Mouse (Mus musculus): ENCODE results near the gene Tnn. TPM values are rescaled to one million over a fixed set of nuclear protein-coding genes. Genes with fewer than 3 reads are reported as not detected.

The Tnn gene
- total and polyA plus RNA-seq, 3 experiments = 0.05 TPM; not detected in 2

DNA sequence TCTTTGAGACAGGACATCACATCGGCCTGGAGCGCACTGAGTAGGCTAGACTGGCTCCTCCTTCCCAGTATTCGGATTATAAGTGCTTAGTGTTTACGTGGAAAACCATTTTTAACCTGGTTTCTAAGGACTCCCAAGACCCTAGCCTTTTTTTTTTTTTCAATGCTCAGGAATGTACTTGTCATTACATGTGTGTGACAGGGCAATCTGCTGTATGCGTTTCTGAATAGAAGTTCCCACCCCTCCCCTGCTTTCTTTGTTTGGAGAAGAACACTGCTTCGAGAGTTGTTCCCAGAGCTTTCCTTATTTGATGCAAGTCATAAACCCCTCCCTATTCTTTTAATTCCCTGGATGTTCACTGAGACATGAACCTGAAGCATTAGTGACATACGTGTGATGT, 9.0 kb downstream of the Tnn start:
- no peak for TF ChIP-seq CTCF (IDR thresholded peaks at IDR 0.05; ENCODE audit: low read depth, low read length)
- no peak for TF ChIP-seq POLR2AphosphoS5 (IDR thresholded peaks at IDR 0.05; ENCODE audit: insufficient replicate concordance, low read depth, low read length)
- no peak for TF ChIP-seq TAL1 (conservative IDR thresholded peaks at IDR 0.05; ENCODE audit: low read depth, low read length)
- TF ChIP-seq GATA1 (IDR thresholded peaks at IDR 0.05; ENCODE audit: borderline replicate concordance, low read length) = no peak
- TF ChIP-seq GATA2 (IDR thresholded peaks at IDR 0.05; ENCODE audit: borderline replicate concordance, low read depth, low read length) = no peak
- Histone ChIP-seq H3K9me3 (replicated peaks) (no peaks in the 10 kb centered on the region), H3K36me3 (replicated peaks) (no peaks in the 10 kb centered on the region), H3K27me3 (ENCODE audit: insufficient read depth, low read length) (peaks cover 4% of the 10 kb centered on the region), H3K4me1 (ENCODE audit: insufficient read depth, low read depth, low read length) (peaks cover 2% of the 10 kb centered on the region; the same call in 1 of the 2 replicates), H3K4me3 (ENCODE audit: low read depth, low read length) (no peak overlapping the region)
- ATAC-seq (ENCODE audit: extremely low read depth, insufficient number of reproducible peaks, low FRiP score, poor library complexity, severe bottlenecking) = no peak
- no peak for DNase-seq (ENCODE audit: low spot score)

DNA sequence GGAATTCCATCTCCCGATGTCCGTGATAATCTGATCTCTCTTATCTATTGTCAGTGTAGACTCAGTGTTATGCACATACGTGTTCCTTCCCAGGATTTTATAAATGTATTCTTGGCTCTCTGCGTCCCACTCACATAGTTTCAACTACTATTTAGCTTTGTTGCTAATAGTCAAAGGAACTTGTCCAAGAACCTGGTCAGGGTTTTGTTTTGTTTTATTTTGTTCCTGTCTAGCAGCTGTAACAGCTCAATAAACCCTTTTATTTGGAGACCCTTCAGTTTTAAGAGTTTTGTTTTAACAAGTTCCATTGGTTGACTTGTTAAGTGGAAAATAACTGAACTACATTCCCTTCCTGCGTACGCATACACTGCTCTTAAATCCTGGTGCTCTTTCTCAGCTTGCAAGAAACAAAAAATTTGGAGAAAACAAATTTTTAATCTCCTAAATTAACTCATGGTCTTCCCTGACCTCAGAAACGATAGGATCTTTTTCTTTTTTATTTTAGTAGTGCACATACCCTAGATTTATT, 17.0 kb downstream of the Tnn start:
- DNase-seq (ENCODE audit: low spot score) (no peak), ATAC-seq (ENCODE audit: extremely low read depth, insufficient number of reproducible peaks, low FRiP score, poor library complexity, severe bottlenecking) (no peak)
- H3K27me3 ChIP-seq (ENCODE audit: insufficient read depth, low read length) = peaks cover 6% of the 10 kb centered on the region
- TF ChIP-seq GATA2 (IDR thresholded peaks at IDR 0.05; ENCODE audit: borderline replicate concordance, low read depth, low read length) (no peak), GATA1 (IDR thresholded peaks at IDR 0.05; ENCODE audit: borderline replicate concordance, low read length) (no peak), TAL1 (conservative IDR thresholded peaks at IDR 0.05; ENCODE audit: low read depth, low read length) (no peak)
- no peaks in the 10 kb centered on the region for H3K36me3 ChIP-seq (replicated peaks)
- H3K4me1 ChIP-seq (ENCODE audit: insufficient read depth, low read depth, low read length) = no peaks in the 10 kb centered on the region
- H3K9me3 ChIP-seq (replicated peaks) = no peaks in the 10 kb centered on the region
- H3K4me3 ChIP-seq (ENCODE audit: low read depth, low read length) = no peak overlapping the region

DNA sequence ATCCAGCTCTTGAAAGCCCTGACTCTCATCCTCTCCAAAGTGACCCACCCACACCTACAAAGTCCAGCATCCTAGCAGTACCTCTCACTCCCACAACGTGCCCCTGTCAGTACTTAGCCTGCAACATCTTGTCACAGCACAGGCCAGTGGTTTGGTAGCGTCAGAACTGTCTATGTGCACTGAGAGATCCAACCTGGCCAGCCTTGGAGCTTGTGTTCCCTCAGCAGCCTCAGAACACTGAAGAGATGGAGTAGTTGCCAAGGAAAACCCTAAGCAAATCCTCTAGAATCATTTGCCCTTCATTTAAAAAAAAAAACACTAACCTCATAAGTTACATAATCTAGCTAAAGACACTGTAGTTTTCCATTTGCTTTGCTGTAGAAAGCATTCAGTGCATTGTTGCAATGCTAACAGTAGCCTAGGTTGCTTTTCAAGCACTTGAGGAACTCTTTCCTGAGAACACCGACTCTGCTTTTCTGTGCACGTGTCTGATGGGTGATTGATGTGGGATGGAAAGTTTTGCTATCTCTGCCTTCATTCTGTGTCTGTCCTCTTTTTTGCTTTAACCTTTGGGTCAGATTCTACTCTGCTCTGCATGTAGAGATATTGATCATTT, 19.8 kb downstream of the Tnn start:
- no peaks in the 10 kb centered on the region for H3K4me1 ChIP-seq (ENCODE audit: insufficient read depth, low read depth, low read length)
- H3K36me3 ChIP-seq (replicated peaks) = no peaks in the 10 kb centered on the region
- DNase-seq (ENCODE audit: low spot score) (no peak), ATAC-seq (ENCODE audit: extremely low read depth, insufficient number of reproducible peaks, low FRiP score, poor library complexity, severe bottlenecking) (no peak)
- peaks cover 8% of the 10 kb centered on the region; the same call in 1 of the 2 replicates for H3K27me3 ChIP-seq (ENCODE audit: insufficient read depth, low read length)
- no peak overlapping the region for H3K4me3 ChIP-seq (ENCODE audit: low read depth, low read length)
- no peak for TF ChIP-seq TAL1 (conservative IDR thresholded peaks at IDR 0.05; ENCODE audit: low read depth, low read length)
- TF ChIP-seq CTCF (IDR thresholded peaks at IDR 0.05; ENCODE audit: low read depth, low read length) = no peak
- no peak for TF ChIP-seq POLR2AphosphoS5 (IDR thresholded peaks at IDR 0.05; ENCODE audit: insufficient replicate concordance, low read depth, low read length)
- TF ChIP-seq GATA2 (IDR thresholded peaks at IDR 0.05; ENCODE audit: borderline replicate concordance, low read depth, low read length) = no peak
- no peak for TF ChIP-seq GATA1 (IDR thresholded peaks at IDR 0.05; ENCODE audit: borderline replicate concordance, low read length)
- no peaks in the 10 kb centered on the region for H3K9me3 ChIP-seq (replicated peaks)

GRCm38 (mm10) chr1:160123957-160124356, 29.4 kb downstream of the Tnn start:
- no peaks in the 10 kb centered on the region for H3K4me1 ChIP-seq (ENCODE audit: insufficient read depth, low read depth, low read length)
- TF ChIP-seq POLR2AphosphoS5 (IDR thresholded peaks at IDR 0.05; ENCODE audit: insufficient replicate concordance, low read depth, low read length) (no peak), GATA2 (IDR thresholded peaks at IDR 0.05; ENCODE audit: borderline replicate concordance, low read depth, low read length) (no peak), CTCF (IDR thresholded peaks at IDR 0.05; ENCODE audit: low read depth, low read length) (no peak), GATA1 (IDR thresholded peaks at IDR 0.05; ENCODE audit: borderline replicate concordance, low read length) (no peak), TAL1 (conservative IDR thresholded peaks at IDR 0.05; ENCODE audit: low read depth, low read length) (no peak)
- no peaks in the 10 kb centered on the region for H3K36me3 ChIP-seq (replicated peaks)
- peaks cover 11% of the 10 kb centered on the region for H3K27me3 ChIP-seq (ENCODE audit: insufficient read depth, low read length)
- H3K9me3 ChIP-seq (replicated peaks) = no peaks in the 10 kb centered on the region
- no peak overlapping the region for H3K4me3 ChIP-seq (ENCODE audit: low read depth, low read length)
- ATAC-seq (ENCODE audit: extremely low read depth, insufficient number of reproducible peaks, low FRiP score, poor library complexity, severe bottlenecking) (no peak), DNase-seq (ENCODE audit: low spot score) (no peak)

GRCm38 (mm10) chr1:160108604-160109003, 44.8 kb downstream of the Tnn start:
- DNase-seq (ENCODE audit: low spot score) (no peak), ATAC-seq (ENCODE audit: extremely low read depth, insufficient number of reproducible peaks, low FRiP score, poor library complexity, severe bottlenecking) (no peak)
- H3K9me3 ChIP-seq (replicated peaks) = no peaks in the 10 kb centered on the region
- H3K36me3 ChIP-seq (replicated peaks) = no peaks in the 10 kb centered on the region
- H3K27me3 ChIP-seq (ENCODE audit: insufficient read depth, low read length) = peaks cover 8% of the 10 kb centered on the region; the same call in 1 of the 2 replicates
- H3K4me3 ChIP-seq (ENCODE audit: low read depth, low read length) = no peak overlapping the region
- TF ChIP-seq GATA2 (IDR thresholded peaks at IDR 0.05; ENCODE audit: borderline replicate concordance, low read depth, low read length) (no peak), TAL1 (conservative IDR thresholded peaks at IDR 0.05; ENCODE audit: low read depth, low read length) (no peak), GATA1 (IDR thresholded peaks at IDR 0.05; ENCODE audit: borderline replicate concordance, low read length) (no peak), CTCF (IDR thresholded peaks at IDR 0.05; ENCODE audit: low read depth, low read length) (no peak), POLR2AphosphoS5 (IDR thresholded peaks at IDR 0.05; ENCODE audit: insufficient replicate concordance, low read depth, low read length) (no peak)
- no peaks in the 10 kb centered on the region for H3K4me1 ChIP-seq (ENCODE audit: insufficient read depth, low read depth, low read length)

- DNase-seq (ENCODE audit: low spot score) (no peak), ATAC-seq (ENCODE audit: extremely low read depth, insufficient number of reproducible peaks, low FRiP score, poor library complexity, severe bottlenecking) (no peak)
- Histone ChIP-seq H3K27me3 (ENCODE audit: insufficient read depth, low read length) (peaks cover 8% of the 10 kb centered on the region; the same call in 1 of the 2 replicates), H3K9me3 (replicated peaks) (no peaks in the 10 kb centered on the region), H3K4me1 (ENCODE audit: insufficient read depth, low read depth, low read length) (no peaks in the 10 kb centered on the region), H3K4me3 (ENCODE audit: low read depth, low read length) (no peak overlapping the region), H3K36me3 (replicated peaks) (no peaks in the 10 kb centered on the region)
- TF ChIP-seq TAL1 (conservative IDR thresholded peaks at IDR 0.05; ENCODE audit: low read depth, low read length) (no peak), GATA1 (IDR thresholded peaks at IDR 0.05; ENCODE audit: borderline replicate concordance, low read length) (no peak), GATA2 (IDR thresholded peaks at IDR 0.05; ENCODE audit: borderline replicate concordance, low read depth, low read length) (no peak), CTCF (IDR thresholded peaks at IDR 0.05; ENCODE audit: low read depth, low read length) (no peak), POLR2AphosphoS5 (IDR thresholded peaks at IDR 0.05; ENCODE audit: insufficient replicate concordance, low read depth, low read length) (no peak)
Measured at GRCm38 (mm10) chr1:160105426-160105825, 48.0 kb downstream of the Tnn start.

Measured in G1E (cell line).